In the genomic region with DNA sequence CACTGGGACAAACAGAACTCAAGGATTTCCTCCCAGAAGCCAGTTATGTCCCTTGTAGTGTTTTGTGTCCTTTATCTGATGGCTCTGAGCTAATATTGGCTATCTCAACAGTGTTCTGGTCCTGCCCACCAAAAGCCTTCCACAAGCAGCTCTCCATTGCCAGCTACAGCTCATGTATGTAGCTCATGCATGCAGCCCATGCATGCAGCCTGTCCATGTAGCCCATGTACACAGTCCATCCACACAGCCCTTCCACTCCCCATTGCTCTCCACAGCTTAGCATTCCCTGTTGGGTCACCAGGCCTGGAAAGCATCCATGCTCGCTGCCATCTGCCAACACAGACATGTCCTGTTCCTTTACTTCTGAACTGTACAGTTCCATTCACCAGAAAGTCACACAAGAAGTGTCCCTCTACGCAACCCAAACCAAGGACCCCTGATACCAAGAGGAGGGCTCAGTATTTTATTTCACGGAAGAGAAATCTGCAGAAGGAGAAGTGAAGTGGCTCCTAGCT, we compare ENCODE assay signal across 15 mouse cellular contexts. TPM values are rescaled to one million over a fixed set of nuclear protein-coding genes. Genes with fewer than 3 reads are reported as not detected.
A peak's percentile ranks its signal among the peaks of the same experiment; 100 is the strongest.
DNase-seq lines count a peak whose midpoint lies in the region; ATAC-seq and TF ChIP-seq lines count a peak whose summit lies in the region.
"Had no signal": no experiment of that assay in that cellular context is flagged by ENCODE, and none has a peak within 500 bp of the region (broad histone marks: within the 10 kb centered on the region; RNA-seq: fewer than 3 reads in every experiment).

No protein-coding gene starts in this region.

- H3K9ac ChIP-seq in heart, adult 2 months (ENCODE audit: low read depth, low read length): no peak overlapping the region
- H3K9ac ChIP-seq in liver, embryonic 13.5 days: no peak overlapping the region
- no peak overlapping the region for H3K9ac ChIP-seq in liver, embryonic 11.5 days (ENCODE audit: low read depth, low read length)
- H3K9ac ChIP-seq: embryonic facial prominence, embryonic 13.5 days; heart, embryonic 13.5 days; hindbrain, embryonic 12.5 days; limb, embryonic 13.5 days; lung, embryonic 14.5 days had no signal

- no peak for TF ChIP-seq POLR2A in heart, adult 2 months (IDR thresholded peaks at IDR 0.05; ENCODE audit: insufficient read depth, low read depth, low read length)
- TF ChIP-seq POLR2A in bone marrow, adult 2 months (IDR thresholded peaks at IDR 0.05; ENCODE audit: borderline replicate concordance, control insufficient read depth, low read depth, low read length): no peak

- no peaks in the 10 kb centered on the region for H3K9me3 ChIP-seq in liver, embryonic 13.5 days (replicated peaks)
- no peaks in the 10 kb centered on the region for H3K9me3 ChIP-seq in liver, embryonic 11.5 days (ENCODE audit: control insufficient read depth, low read length)
- no peaks in the 10 kb centered on the region for H3K9me3 ChIP-seq in embryonic facial prominence, embryonic 10.5 days
- H3K9me3 ChIP-seq: embryonic facial prominence, embryonic 13.5 days; G1E; heart, embryonic 13.5 days; hindbrain, embryonic 12.5 days; limb, embryonic 13.5 days had no signal

- DNase-seq in heart, adult 2 months: peak; percentile 34 to 48
- no peak for DNase-seq in heart, postnatal 14 days
- no peak for DNase-seq in liver, embryonic 13.5 days
- DNase-seq in liver, embryonic 11.5 days (ENCODE audit: low spot score): no peak
- peak; percentile 6 for DNase-seq in embryonic facial prominence, embryonic 10.5 days (ENCODE audit: low spot score)
- DNase-seq in embryo, embryonic 11 days: no peak
- DNase-seq: gastrocnemius, postnatal 36 days had no signal

- no peak for ATAC-seq in liver, embryonic 13.5 days (ENCODE audit: low read depth)
- no peak for ATAC-seq in liver, embryonic 11.5 days (replicated peaks; ENCODE audit: low FRiP score)
- ATAC-seq: intestine, postnatal 0 days had no signal

- TF ChIP-seq CTCF in heart, adult 2 months (IDR thresholded peaks at IDR 0.05): no peak
- TF ChIP-seq CTCF in bone marrow, adult 2 months (IDR thresholded peaks at IDR 0.05; ENCODE audit: control insufficient read depth, insufficient read depth, low read length): no peak

- intact Hi-C loops in heart, adult 2 months (cut with DNase I): loop anchor here (2.0 kb wide), 1 partner anchor 48 kb away; the partner anchor contains the start of gene Lpin2
- intact Hi-C loops in heart, postnatal 14 days (cut with DNase I): no loop called here

- H3K4me3 ChIP-seq in heart, adult 2 months: no peak overlapping the region
- H3K4me3 ChIP-seq in liver, embryonic 13.5 days (replicated peaks): no peak overlapping the region
- no peak overlapping the region for H3K4me3 ChIP-seq in liver, embryonic 11.5 days (ENCODE audit: low read depth, low read length)
- H3K4me3 ChIP-seq in bone marrow, adult 2 months (replicated peaks; ENCODE audit: control insufficient read depth, low read depth, low read length): no peak overlapping the region
- no peak overlapping the region for H3K4me3 ChIP-seq in embryonic facial prominence, embryonic 10.5 days
- H3K4me3 ChIP-seq: embryonic facial prominence, embryonic 13.5 days; heart, embryonic 13.5 days; hindbrain, embryonic 12.5 days; limb, embryonic 13.5 days had no signal

- H3K4me1 ChIP-seq in heart, adult 2 months (ENCODE audit: control insufficient read depth, insufficient read depth, low read length): peaks cover 2% of the 10 kb centered on the region
- H3K4me1 ChIP-seq in liver, embryonic 13.5 days (replicated peaks): peaks cover 20% of the 10 kb centered on the region
- H3K4me1 ChIP-seq in liver, embryonic 11.5 days (replicated peaks; ENCODE audit: control insufficient read depth, insufficient read depth, low read length): peaks cover 4% of the 10 kb centered on the region; the same call in 1 of the 2 replicates
- peaks cover 6% of the 10 kb centered on the region for H3K4me1 ChIP-seq in bone marrow, adult 2 months (ENCODE audit: control insufficient read depth, insufficient read depth, low read length)
- H3K4me1 ChIP-seq in embryonic facial prominence, embryonic 10.5 days: peaks cover 32% of the 10 kb centered on the region

- no peak overlapping the region for H3K4me2 ChIP-seq in liver, embryonic 13.5 days
- H3K4me2 ChIP-seq in liver, embryonic 11.5 days: no peak overlapping the region
- H3K4me2 ChIP-seq: embryonic facial prominence, embryonic 13.5 days; heart, embryonic 13.5 days; hindbrain, embryonic 12.5 days; limb, embryonic 13.5 days; lung, embryonic 14.5 days had no signal

- H3K79me2 ChIP-seq in heart, adult 2 months (replicated peaks; ENCODE audit: control insufficient read depth, insufficient read depth, low read length): no peaks in the 10 kb centered on the region

- H3K36me3 ChIP-seq in heart, adult 2 months (ENCODE audit: control insufficient read depth, insufficient read depth, low read length): no peaks in the 10 kb centered on the region
- H3K36me3 ChIP-seq in liver, embryonic 13.5 days: no peaks in the 10 kb centered on the region
- no peaks in the 10 kb centered on the region for H3K36me3 ChIP-seq in liver, embryonic 11.5 days (ENCODE audit: control insufficient read depth, insufficient read depth, low read length)
- H3K36me3 ChIP-seq in embryonic facial prominence, embryonic 10.5 days (replicated peaks): no peaks in the 10 kb centered on the region
- H3K36me3 ChIP-seq: embryonic facial prominence, embryonic 13.5 days; G1E; heart, embryonic 13.5 days; hindbrain, embryonic 12.5 days; limb, embryonic 13.5 days had no signal

- 90% methylated on average over 3 of the region's 3 CpGs for WGBS in heart, adult 2 months
- 74% methylated on average over 3 of the region's 3 CpGs for WGBS in liver, embryonic 13.5 days (ENCODE audit: insufficient replicate concordance)
- 87% methylated on average over 3 of the region's 3 CpGs for WGBS in liver, embryonic 11.5 days
- WGBS in bone marrow, adult 2 months: 72% methylated on average over 3 of the region's 3 CpGs
- 89% methylated on average over 3 of the region's 3 CpGs for WGBS in embryonic facial prominence, embryonic 10.5 days

- no peaks in the 10 kb centered on the region for H3K27me3 ChIP-seq in heart, adult 2 months (ENCODE audit: control insufficient read depth, insufficient read depth, low read length)
- H3K27me3 ChIP-seq in liver, embryonic 13.5 days: no peaks in the 10 kb centered on the region
- H3K27me3 ChIP-seq in liver, embryonic 11.5 days (replicated peaks; ENCODE audit: control insufficient read depth, insufficient read depth, low read length): no peaks in the 10 kb centered on the region
- H3K27me3 ChIP-seq in embryonic facial prominence, embryonic 10.5 days (replicated peaks; ENCODE audit: low read depth, poor library complexity, severe bottlenecking): no peaks in the 10 kb centered on the region
- H3K27me3 ChIP-seq: embryonic facial prominence, embryonic 13.5 days; heart, embryonic 13.5 days; hindbrain, embryonic 12.5 days; limb, embryonic 13.5 days had no signal

- peak overlapping the region; percentile 68 for H3K27ac ChIP-seq in heart, adult 2 months
- H3K27ac ChIP-seq in liver, embryonic 13.5 days: peak overlapping the region; percentile 10; the same call in 1 of the 2 replicates
- no peak overlapping the region for H3K27ac ChIP-seq in liver, embryonic 11.5 days (ENCODE audit: low read depth, low read length)
- H3K27ac ChIP-seq in bone marrow, adult 2 months (ENCODE audit: control insufficient read depth, insufficient read depth, low read depth, low read length, poor library complexity): 0 out of 2 replicates have a peak overlapping the region, but pooled peaks have one; percentile 5
- no peak overlapping the region for H3K27ac ChIP-seq in embryonic facial prominence, embryonic 10.5 days (replicated peaks)
- H3K27ac ChIP-seq: embryonic facial prominence, embryonic 13.5 days; heart, embryonic 13.5 days; hindbrain, embryonic 12.5 days; limb, embryonic 13.5 days had no signal

- no peak for TF ChIP-seq EP300 in heart, adult 2 months (IDR thresholded peaks at IDR 0.05; ENCODE audit: insufficient read depth, low read depth, low read length)

RNA-seq across cellular contexts. Expression of gene Lpin2, which starts 47.9 kb away (rescaled TPM):
- total RNA-seq in heart, adult 2 months (2021): 10 to 100 TPM in 1 of 2 experiments, 1 to 10 TPM in 1; 6.0 to 13.1 TPM
- 3.4 and 4.7 TPM in 2 replicates for polyA plus RNA-seq in heart, adult 2 months (2012; rRNA removed)
- total RNA-seq in heart, postnatal 14 days (2021): 10 to 100 TPM; 11.0 to 11.4 TPM
- 38.0 and 43.2 TPM in 2 replicates for polyA plus RNA-seq in liver, embryonic 13.5 days (2015; fragmentation: Nextera tagmentation; extraction: Ambion mirVana)
- polyA plus RNA-seq in liver, embryonic 11.5 days (2014; fragmentation: Nextera tagmentation; extraction: Ambion mirVana): 37.7 and 37.9 TPM in 2 replicates
- polyA plus RNA-seq in bone marrow, adult 2 months (2011; ENCODE audit: insufficient read depth, insufficient read length, low replicate concordance, missing spikeins): 38.3 and 70.4 TPM in 2 replicates
- 42.1 and 45.2 TPM in 2 replicates for polyA plus RNA-seq in embryonic facial prominence, embryonic 10.5 days (2016; fragmentation: Nextera tagmentation; extraction: Ambion mirVana)

Comparison
In these comparisons a context has a peak if more than half of its experiments do, and no peak if none do; other contexts are left out.
1. DNase-seq: peak in heart, adult 2 months (2 of 2) and embryonic facial prominence, embryonic 10.5 days (single experiment); none in heart, postnatal 14 days (0 of 2), liver, embryonic 13.5 days (single experiment), liver, embryonic 11.5 days (single experiment) and embryo, embryonic 11 days (single experiment).
2. H3K27ac ChIP-seq: peak in heart, adult 2 months (single experiment), liver, embryonic 13.5 days (single experiment) and bone marrow, adult 2 months (single experiment); none in liver, embryonic 11.5 days (single experiment) and embryonic facial prominence, embryonic 10.5 days (single experiment).